Mouse (Mus musculus) neural tube, embryonic 10.5 days (tissue): ENCODE results near the gene Cytip.
"Not testable (repeated sequence)": the region's sequence is repeated elsewhere in the genome, so short reads cannot be mapped to it uniquely, and the experiment has no call there.

ENCODE experiments used
- DNase-seq: peaks from one replicate; pipeline ENCODE4 v3.0.0-alpha.2; 2017; ENCODE audit warnings: low spot score; ENCODE audit errors: extremely low spot score

Gene Cytip

DNA sequence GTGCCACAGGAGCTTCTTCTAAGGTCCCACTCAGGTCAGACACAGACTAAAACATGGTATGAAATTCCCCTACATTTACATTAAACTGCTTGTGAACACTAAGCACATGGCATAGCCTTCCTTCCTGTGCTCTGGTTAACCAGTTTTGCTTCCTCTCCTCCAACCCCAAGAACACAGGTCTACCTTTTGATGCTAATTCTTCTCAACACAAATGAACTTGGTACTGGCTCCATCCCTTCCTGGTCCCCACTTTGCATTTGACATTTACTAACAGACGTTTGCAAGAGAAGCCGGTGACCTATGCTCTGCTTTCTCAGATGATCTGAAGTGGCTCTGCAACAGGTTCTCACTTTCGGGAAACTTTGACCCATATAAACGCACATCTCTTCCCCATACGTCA lies 65.4 kb downstream of the Cytip start:
- DNase-seq = no peak

- no peak for DNase-seq
These were observed 84.2 kb downstream of the Cytip start for GRCm38 (mm10) chr2:58111105-58111504.

- not testable (repeated sequence) for DNase-seq
These were observed 87.4 kb downstream of the Cytip start for GRCm38 (mm10) chr2:58107887-58108286.

DNA sequence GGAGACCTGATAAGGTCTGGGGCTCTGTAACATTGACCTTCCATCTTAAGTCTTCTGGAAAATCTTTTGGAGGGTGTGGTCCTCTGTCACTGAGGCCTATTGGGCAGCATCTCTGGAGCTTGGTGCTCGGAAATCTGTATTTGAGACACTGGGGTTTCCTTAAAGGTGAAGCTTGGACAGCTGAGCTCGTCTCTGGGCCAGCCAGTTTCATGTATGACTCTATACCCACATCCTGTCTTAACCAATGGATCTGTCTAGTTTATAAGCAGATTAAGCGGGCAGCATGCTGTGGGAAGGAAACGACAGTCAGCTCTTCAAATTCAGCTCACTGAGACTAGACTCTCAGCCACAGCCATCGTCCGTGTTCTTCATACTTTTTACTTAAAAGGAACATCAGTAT lies 88.3 kb downstream of the Cytip start:
- no peak for DNase-seq

DNA sequence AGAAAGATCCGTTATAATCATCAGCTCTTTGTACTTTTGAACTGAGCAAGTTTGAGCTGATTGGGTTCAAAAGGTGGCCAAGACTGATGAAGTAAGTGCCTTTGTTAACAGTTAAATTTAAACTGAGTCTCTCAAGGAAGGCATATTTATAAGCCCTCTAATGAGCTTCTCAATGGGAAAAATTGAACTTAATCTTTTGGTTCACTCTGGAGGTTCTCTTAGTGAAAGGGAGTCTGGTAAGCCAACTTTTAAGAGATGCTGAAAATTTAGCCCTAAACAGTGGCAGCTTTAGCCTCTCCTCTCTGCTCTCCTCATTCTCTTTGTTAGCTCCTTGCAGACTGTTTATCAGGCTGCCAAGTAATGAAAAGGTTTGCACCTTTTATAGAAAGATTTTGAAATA lies 100.5 kb downstream of the Cytip start:
- no peak for DNase-seq

DNA sequence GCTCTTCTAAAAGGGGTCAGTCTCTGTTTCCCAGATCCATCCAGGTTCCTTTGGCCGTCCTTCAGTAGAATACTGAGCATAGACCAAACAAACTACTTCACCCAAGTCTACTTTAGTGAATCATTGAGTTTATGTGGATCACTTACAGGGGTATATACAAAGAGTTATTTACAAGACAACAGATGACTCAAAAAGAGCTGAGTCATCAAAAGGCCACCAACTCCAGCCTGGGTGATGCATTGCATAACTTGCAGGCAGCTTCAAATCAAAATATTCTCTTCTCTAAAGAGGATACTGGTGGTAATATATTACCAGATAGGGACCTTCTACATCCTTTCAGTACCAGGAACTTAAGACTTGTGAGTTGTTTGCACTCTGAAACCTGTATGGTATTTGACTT lies 108.9 kb downstream of the Cytip start:
- DNase-seq = no peak

- DNase-seq = no peak
These were observed 115.5 kb downstream of the Cytip start for GRCm38 (mm10) chr2:58079849-58080248.
